Mouse (Mus musculus) kidney, postnatal 25 days (tissue): ENCODE results near the gene Esrra.

ENCODE experiments used
- DNase-seq, 2 experiments: peaks; one replicate each; pipeline ENCODE4 v3.0.0; 2021; ENCODE audit warnings: mixed read lengths in 2 of 2

Esrra gene

GRCm38 (mm10) chr19:6940396-6941351, 19.1 kb upstream of the Esrra start:
- peak in 1 of 2 experiments; percentile 60 for DNase-seq

- DNase-seq = no peak
Measured at GRCm38 (mm10) chr19:6939106-6940002, 17.7 kb upstream of the Esrra start.

- DNase-seq = peak in 1 of 2 experiments; percentile 46
Measured at GRCm38 (mm10) chr19:6937541-6938465, 16.2 kb upstream of the Esrra start.

- DNase-seq = peak; percentile 40 to 57
Measured at GRCm38 (mm10) chr19:6936299-6936698, 14.7 kb upstream of the Esrra start.

GRCm38 (mm10) chr19:6934195-6934977, 12.8 kb upstream of the Esrra start, which contains the start of gene Kcnk4:
TSS of gene Kcnk4 (minus strand) at chr19:6934515.
- DNase-seq = peak in 1 of 2 experiments; percentile 40

- DNase-seq = peak; percentile 39 to 67
Measured at GRCm38 (mm10) chr19:6933436-6934194, 12.0 kb upstream of the Esrra start.

GRCm38 (mm10) chr19:6933102-6933435, 11.5 kb upstream of the Esrra start:
- no peak for DNase-seq

GRCm38 (mm10) chr19:6932018-6932417, 10.4 kb upstream of the Esrra start:
- no peak for DNase-seq

- no peak for DNase-seq
Measured at GRCm38 (mm10) chr19:6931002-6931401, 9.4 kb upstream of the Esrra start.

- DNase-seq = no peak
Measured at GRCm38 (mm10) chr19:6928080-6928479, 6.5 kb upstream of the Esrra start.

- peak; percentile 67 to 87 for DNase-seq
Measured at GRCm38 (mm10) chr19:6926559-6927255, 5.1 kb upstream of the Esrra start.

- DNase-seq = peak in 1 of 2 experiments; percentile 64
Measured at GRCm38 (mm10) chr19:6925611-6926329, 4.2 kb upstream of the Esrra start.

- DNase-seq = peak in 1 of 2 experiments; percentile 49
Measured at GRCm38 (mm10) chr19:6925307-6925573, 3.6 kb upstream of the Esrra start, which contains the start of gene Catsperz. TSS of gene Catsperz (minus strand) at chr19:6925380.

- peak; percentile 90 to 96 for DNase-seq
Measured at GRCm38 (mm10) chr19:6924461-6925306, 3.1 kb upstream of the Esrra start.

GRCm38 (mm10) chr19:6922901-6923735, 1.5 kb upstream of the Esrra start:
- no peak for DNase-seq

- peak; percentile 63 to 81 for DNase-seq
Measured at GRCm38 (mm10) chr19:6920741-6921636, 624 bp downstream of the Esrra start.
